Mouse (Mus musculus): Measurements from ENCODE around the gene Tbpl2.

The Tbpl2 gene

GRCm38 (mm10) chr2:24096495-24096894 is at the start of gene Tbpl2:
Gene Tbpl2, minus strand, starts transcription at chr2:24096595.
- DNase-seq (ENCODE audit: extremely low spot score), result no peak

- no peak for DNase-seq (ENCODE audit: extremely low spot score)
Observed at GRCm38 (mm10) chr2:24134373-24134772, 38.0 kb upstream of the Tbpl2 start.

GRCm38 (mm10) chr2:24109085-24109484 is 12.7 kb upstream of the Tbpl2 start:
- DNase-seq (ENCODE audit: extremely low spot score), result no peak

- DNase-seq (ENCODE audit: extremely low spot score), result no peak
Observed at GRCm38 (mm10) chr2:24103619-24104289, 7.4 kb upstream of the Tbpl2 start.

GRCm38 (mm10) chr2:24090921-24091320 is 5.5 kb downstream of the Tbpl2 start:
- DNase-seq (ENCODE audit: extremely low spot score), result no peak

- no peak for DNase-seq (ENCODE audit: extremely low spot score)
Observed at GRCm38 (mm10) chr2:24050459-24050858, 45.9 kb downstream of the Tbpl2 start.

- peak; percentile 2 for DNase-seq (ENCODE audit: extremely low spot score)
Observed at GRCm38 (mm10) chr2:24049344-24049990, 46.9 kb downstream of the Tbpl2 start, which contains the start of gene Hnmt. Gene Hnmt, minus strand, starts transcription at chr2:24049394.

GRCm38 (mm10) chr2:24048480-24049097 is 47.8 kb downstream of the Tbpl2 start:
- DNase-seq (ENCODE audit: extremely low spot score), result peak; percentile 39

- DNase-seq (ENCODE audit: extremely low spot score), result peak; percentile 5
Observed at GRCm38 (mm10) chr2:24047551-24048479, 48.6 kb downstream of the Tbpl2 start.

- no peak for DNase-seq (ENCODE audit: extremely low spot score)
Observed at GRCm38 (mm10) chr2:24042901-24043300, 53.5 kb downstream of the Tbpl2 start.

GRCm38 (mm10) chr2:24040531-24040930 is 55.9 kb downstream of the Tbpl2 start:
- DNase-seq (ENCODE audit: extremely low spot score), result no peak
